Mouse (Mus musculus): Measurements from ENCODE around the gene Ctrl. TPM values are rescaled to one million over a fixed set of nuclear protein-coding genes. Genes with fewer than 3 reads are reported as not detected.

The Ctrl gene
- polyA plus RNA-seq, 1 experiment from 2014 or later, result 0.89 TPM

DNA sequence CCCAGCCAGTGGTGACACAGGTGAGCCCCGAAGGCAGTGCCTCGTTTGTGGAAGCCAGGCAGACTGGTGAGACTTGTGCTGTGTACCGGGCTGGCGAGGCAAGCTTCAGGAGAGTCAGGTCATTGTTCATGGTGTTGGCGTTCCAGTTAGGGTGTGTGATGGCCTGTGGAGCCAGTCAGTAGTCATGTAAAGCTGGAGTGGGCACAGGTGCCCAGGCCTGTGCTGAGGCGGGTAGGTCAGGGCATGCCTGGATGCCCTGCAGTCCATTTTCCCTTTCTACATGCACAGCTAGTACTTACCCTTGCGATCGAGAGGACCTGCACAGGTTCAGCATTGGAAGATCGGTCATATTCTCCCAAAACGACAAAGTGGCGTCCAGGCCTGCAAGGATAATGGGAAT is 1.1 kb downstream of the Ctrl start:
- no peaks in the 10 kb centered on the region for H3K36me3 ChIP-seq (ENCODE audit: control insufficient read depth, insufficient read depth)
- WGBS, result 89% methylated on average over 11 of the region's 11 CpGs
- H3K9me3 ChIP-seq (replicated peaks; ENCODE audit: control insufficient read depth, low read length), result no peaks in the 10 kb centered on the region
- no peak overlapping the region for H3K9ac ChIP-seq (ENCODE audit: low read length)
- no peak overlapping the region for H3K4me2 ChIP-seq (ENCODE audit: low read depth, low read length)
- H3K27me3 ChIP-seq (ENCODE audit: control insufficient read depth, insufficient read depth, low read length), result no peaks in the 10 kb centered on the region
- no peak overlapping the region for H3K27ac ChIP-seq (ENCODE audit: low read length)
- H3K4me1 ChIP-seq (ENCODE audit: control insufficient read depth, insufficient read depth, low read length), result peaks cover 12% of the 10 kb centered on the region
- ATAC-seq (replicated peaks; ENCODE audit: extremely low read depth, insufficient read depth, low FRiP score), result no peak
- H3K4me3 ChIP-seq (ENCODE audit: low read length), result no peak overlapping the region

DNA sequence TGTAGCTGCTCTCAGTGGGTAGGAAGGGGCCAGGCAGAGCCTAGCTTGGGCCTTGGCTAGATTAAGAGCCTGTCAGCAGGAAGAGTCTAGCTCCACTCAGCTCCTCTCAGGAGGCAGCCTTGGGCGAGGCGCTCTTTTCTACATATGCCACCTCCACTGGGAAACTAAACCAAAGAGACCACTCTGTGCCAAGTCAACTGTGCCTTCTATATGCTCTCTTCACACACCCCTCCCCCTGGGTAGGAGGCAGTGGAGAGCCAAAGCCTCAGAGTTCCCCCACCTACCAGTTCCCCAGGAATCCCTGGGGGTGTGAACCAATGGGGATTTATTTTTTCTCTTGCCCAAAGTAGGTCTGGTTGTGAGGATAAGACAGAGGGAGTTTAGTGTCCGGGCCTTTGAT is 2.4 kb downstream of the Ctrl start:
- H3K9me3 ChIP-seq (replicated peaks; ENCODE audit: control insufficient read depth, low read length), result no peaks in the 10 kb centered on the region
- no peak overlapping the region for H3K27ac ChIP-seq (ENCODE audit: low read length)
- H3K27me3 ChIP-seq (ENCODE audit: control insufficient read depth, insufficient read depth, low read length), result no peaks in the 10 kb centered on the region
- no peak overlapping the region for H3K4me3 ChIP-seq (ENCODE audit: low read length)
- no peak for ATAC-seq (replicated peaks; ENCODE audit: extremely low read depth, insufficient read depth, low FRiP score)
- H3K36me3 ChIP-seq (ENCODE audit: control insufficient read depth, insufficient read depth), result no peaks in the 10 kb centered on the region
- H3K4me1 ChIP-seq (ENCODE audit: control insufficient read depth, insufficient read depth, low read length), result peaks cover 8% of the 10 kb centered on the region
- H3K4me2 ChIP-seq (ENCODE audit: low read depth, low read length), result no peak overlapping the region
- WGBS, result 85% methylated on average over 3 of the region's 3 CpGs
- no peak overlapping the region for H3K9ac ChIP-seq (ENCODE audit: low read length)

DNA sequence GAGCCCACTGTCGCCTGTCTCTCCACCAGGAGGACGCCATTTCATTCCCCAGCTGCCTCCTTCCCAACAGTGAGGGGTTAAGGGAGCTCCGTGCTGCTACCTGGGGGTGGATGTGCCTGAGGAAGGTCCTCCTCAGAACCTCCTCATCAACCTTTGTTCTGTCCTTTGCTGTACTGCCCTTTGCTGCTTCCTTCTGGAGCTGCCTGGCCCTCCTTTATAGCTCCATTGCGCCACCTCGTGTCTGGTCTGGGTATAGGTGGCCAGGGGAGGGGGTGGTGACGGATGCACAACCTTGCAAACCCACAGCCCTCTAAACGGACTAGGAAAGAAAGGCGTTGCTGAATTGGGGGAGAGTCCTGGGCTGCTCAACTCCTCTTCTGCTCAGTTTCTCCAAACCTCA is 3.1 kb downstream of the Ctrl start:
- 0 out of 2 replicates have a peak, but pooled peaks have one; percentile 29 for ATAC-seq (replicated peaks; ENCODE audit: extremely low read depth, insufficient read depth, low FRiP score)
- WGBS, result 21% methylated on average over 8 of the region's 8 CpGs
- H3K36me3 ChIP-seq (ENCODE audit: control insufficient read depth, insufficient read depth), result no peaks in the 10 kb centered on the region
- no peak overlapping the region for H3K27ac ChIP-seq (ENCODE audit: low read length)
- H3K9ac ChIP-seq (ENCODE audit: low read length), result no peak overlapping the region
- H3K9me3 ChIP-seq (replicated peaks; ENCODE audit: control insufficient read depth, low read length), result no peaks in the 10 kb centered on the region
- peaks cover under 1% of the 10 kb centered on the region; the same call in 1 of the 2 replicates for H3K4me1 ChIP-seq (ENCODE audit: control insufficient read depth, insufficient read depth, low read length)
- H3K4me3 ChIP-seq (ENCODE audit: low read length), result no peak overlapping the region
- no peaks in the 10 kb centered on the region for H3K27me3 ChIP-seq (ENCODE audit: control insufficient read depth, insufficient read depth, low read length)
- H3K4me2 ChIP-seq (ENCODE audit: low read depth, low read length), result no peak overlapping the region

DNA sequence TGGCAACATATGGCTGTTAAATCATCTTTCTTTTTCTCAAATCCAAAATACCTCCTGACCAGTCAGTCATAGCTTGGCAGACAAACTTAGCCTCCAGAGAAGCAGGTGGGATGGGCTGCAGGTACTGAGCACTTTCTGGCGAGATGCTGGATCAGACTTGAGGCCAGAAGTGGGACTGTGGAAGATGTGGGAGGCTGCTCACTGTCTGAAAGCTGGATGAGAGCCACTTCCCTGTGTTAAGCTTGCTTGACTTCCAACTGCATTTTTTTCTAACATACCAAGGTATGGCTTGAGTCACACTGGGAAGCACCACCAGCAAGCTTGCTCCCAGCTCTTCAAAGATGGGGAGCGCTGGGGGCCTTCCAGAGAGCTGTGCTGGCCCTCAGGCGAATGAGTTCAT is 8.5 kb downstream of the Ctrl start:
- no peaks in the 10 kb centered on the region for H3K27me3 ChIP-seq (ENCODE audit: control insufficient read depth, insufficient read depth, low read length)
- H3K4me3 ChIP-seq (ENCODE audit: low read length), result no peak overlapping the region
- H3K4me2 ChIP-seq (ENCODE audit: low read depth, low read length), result no peak overlapping the region
- H3K9me3 ChIP-seq (replicated peaks; ENCODE audit: control insufficient read depth, low read length), result no peaks in the 10 kb centered on the region
- H3K36me3 ChIP-seq (ENCODE audit: control insufficient read depth, insufficient read depth), result no peaks in the 10 kb centered on the region
- H3K9ac ChIP-seq (ENCODE audit: low read length), result no peak overlapping the region
- H3K27ac ChIP-seq (ENCODE audit: low read length), result no peak overlapping the region
- no peak for ATAC-seq (replicated peaks; ENCODE audit: extremely low read depth, insufficient read depth, low FRiP score)
- 61% methylated on average over 3 of the region's 3 CpGs for WGBS
- H3K4me1 ChIP-seq (ENCODE audit: control insufficient read depth, insufficient read depth, low read length), result no peaks in the 10 kb centered on the region

DNA sequence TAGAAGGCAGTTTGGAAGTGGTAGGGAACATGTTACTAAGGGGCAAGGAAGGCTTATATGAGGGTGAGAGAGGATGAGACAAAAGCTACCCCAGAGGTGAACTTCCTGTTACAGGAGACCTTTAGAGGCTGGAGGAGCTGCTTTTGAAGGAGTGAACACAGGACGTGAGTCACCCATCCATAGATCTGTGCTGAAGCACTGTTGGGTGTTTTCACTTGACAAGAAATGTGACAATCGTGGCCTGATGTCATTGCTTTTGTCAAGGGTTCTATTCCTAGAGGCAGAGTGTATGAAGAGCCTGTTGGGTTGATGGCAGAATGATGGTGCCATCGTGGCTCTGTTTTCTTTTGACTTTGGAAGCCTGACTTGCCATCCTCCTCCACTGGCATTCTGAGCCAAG is 14.3 kb downstream of the Ctrl start:
- no peaks in the 10 kb centered on the region for H3K4me1 ChIP-seq (ENCODE audit: control insufficient read depth, insufficient read depth, low read length)
- H3K4me3 ChIP-seq (ENCODE audit: low read length), result no peak overlapping the region
- H3K36me3 ChIP-seq (ENCODE audit: control insufficient read depth, insufficient read depth), result peaks cover 7% of the 10 kb centered on the region
- H3K27ac ChIP-seq (ENCODE audit: low read length), result no peak overlapping the region
- 71% methylated on average over 3 of the region's 3 CpGs for WGBS
- no peak overlapping the region for H3K4me2 ChIP-seq (ENCODE audit: low read depth, low read length)
- no peaks in the 10 kb centered on the region for H3K9me3 ChIP-seq (replicated peaks; ENCODE audit: control insufficient read depth, low read length)
- H3K27me3 ChIP-seq (ENCODE audit: control insufficient read depth, insufficient read depth, low read length), result no peaks in the 10 kb centered on the region
- no peak overlapping the region for H3K9ac ChIP-seq (ENCODE audit: low read length)
- no peak for ATAC-seq (replicated peaks; ENCODE audit: extremely low read depth, insufficient read depth, low FRiP score)

DNA sequence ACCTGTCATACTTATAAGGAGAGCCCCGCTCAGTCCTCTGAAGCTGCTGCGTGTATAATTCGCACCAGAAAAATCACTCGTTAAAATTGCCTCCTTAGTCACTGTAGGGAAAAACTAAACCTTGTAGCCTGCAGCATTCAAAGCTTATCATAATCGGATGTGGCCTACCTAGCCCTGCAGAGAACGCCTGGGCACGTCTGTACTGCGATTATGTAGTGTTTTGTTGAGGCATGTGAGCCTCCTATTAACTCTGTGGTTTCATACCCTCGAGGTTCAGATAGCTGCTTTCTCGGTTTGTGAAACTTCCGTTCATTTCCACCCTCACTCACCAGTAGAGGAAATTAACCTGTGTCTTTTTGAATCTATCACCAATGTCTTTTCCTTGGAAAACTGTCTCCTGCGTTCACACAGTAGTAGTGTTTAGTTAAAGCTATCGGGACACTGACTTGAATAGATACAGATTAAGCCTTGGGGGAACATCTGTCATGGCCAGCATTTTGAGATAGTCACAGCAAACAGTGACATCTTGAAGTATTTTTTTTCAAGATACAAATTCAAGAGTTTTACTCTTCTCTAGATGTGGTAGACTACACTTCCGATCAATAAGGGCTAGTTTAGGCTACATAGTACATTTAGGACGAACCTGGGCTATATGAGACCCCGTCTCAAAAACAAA is 32.6 kb downstream of the Ctrl start:
- Histone ChIP-seq H3K27ac (ENCODE audit: low read length) (peak overlapping the region; percentile 89), H3K9ac (ENCODE audit: low read length) (peak overlapping the region; percentile 99), H3K4me2 (ENCODE audit: low read depth, low read length) (peak overlapping the region; percentile 84), H3K36me3 (ENCODE audit: control insufficient read depth, insufficient read depth) (no peaks in the 10 kb centered on the region), H3K9me3 (replicated peaks; ENCODE audit: control insufficient read depth, low read length) (no peaks in the 10 kb centered on the region), H3K27me3 (ENCODE audit: control insufficient read depth, insufficient read depth, low read length) (no peaks in the 10 kb centered on the region), H3K4me3 (ENCODE audit: low read length) (peak overlapping the region; percentile 92), H3K4me1 (ENCODE audit: control insufficient read depth, insufficient read depth, low read length) (peaks cover 9% of the 10 kb centered on the region)
- WGBS, result 28% methylated on average over 16 of the region's 16 CpGs
- ATAC-seq (replicated peaks; ENCODE audit: extremely low read depth, insufficient read depth, low FRiP score), result no peak

DNA sequence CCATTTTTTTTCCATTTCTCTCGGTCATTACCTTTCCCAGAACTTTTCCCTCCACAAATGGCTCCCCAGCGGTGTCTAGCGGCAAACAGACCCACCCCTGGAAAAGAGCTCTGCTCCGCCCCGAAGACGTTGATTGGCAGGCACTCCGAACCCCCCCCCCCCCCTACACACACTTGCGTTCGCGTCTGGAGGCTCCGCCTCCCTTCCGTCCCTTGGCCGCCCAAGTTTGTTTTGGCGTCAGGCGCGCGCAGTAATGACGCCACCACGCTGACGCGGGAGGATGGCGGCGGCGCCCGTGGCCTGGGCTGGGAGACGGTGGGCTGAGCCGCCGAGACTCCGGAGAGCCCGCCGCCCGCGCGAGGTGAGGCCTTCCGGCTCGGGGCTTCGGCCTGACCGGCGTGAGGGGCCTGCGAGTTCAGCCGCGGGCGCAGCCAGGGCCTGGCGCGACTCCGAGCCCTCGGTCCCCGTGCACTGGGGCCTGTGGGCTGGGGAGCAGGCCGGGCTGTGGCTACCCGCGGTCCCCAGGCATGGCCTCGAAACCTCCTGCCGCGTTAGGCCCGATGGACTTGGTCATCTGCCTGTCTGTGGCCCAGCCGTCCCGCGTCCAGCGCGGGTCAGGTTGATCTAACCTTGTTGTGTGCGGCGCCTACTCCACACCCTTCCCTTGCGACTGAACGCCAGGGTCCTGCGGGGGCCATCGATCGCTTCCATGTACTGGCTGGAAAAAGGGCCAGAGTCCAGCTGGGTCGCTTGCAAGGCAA is 33.3 kb downstream of the Ctrl start, which contains the start of gene Pskh1:
Gene Pskh1 (plus strand): TSS at position 262 of the 761 bp plus-strand sequence.
- peak within 1 kb of the TSS; percentile 92 for H3K4me3 ChIP-seq (ENCODE audit: low read length)
- no peaks in the 10 kb centered on the region for H3K36me3 ChIP-seq (ENCODE audit: control insufficient read depth, insufficient read depth)
- H3K4me1 ChIP-seq (ENCODE audit: control insufficient read depth, insufficient read depth, low read length), result peaks cover 9% of the 10 kb centered on the region
- no peaks in the 10 kb centered on the region for H3K9me3 ChIP-seq (replicated peaks; ENCODE audit: control insufficient read depth, low read length)
- H3K27me3 ChIP-seq (ENCODE audit: control insufficient read depth, insufficient read depth, low read length), result no peaks in the 10 kb centered on the region
- peak; percentile 96 for ATAC-seq (replicated peaks; ENCODE audit: extremely low read depth, insufficient read depth, low FRiP score)
- H3K27ac ChIP-seq (ENCODE audit: low read length), result peak within 1 kb of the TSS; percentile 89
- H3K9ac ChIP-seq (ENCODE audit: low read length), result peak within 1 kb of the TSS; percentile 99
- peak within 1 kb of the TSS; percentile 84 for H3K4me2 ChIP-seq (ENCODE audit: low read depth, low read length)
- WGBS, result under 1% methylated on average over 59 of the region's 68 CpGs

DNA sequence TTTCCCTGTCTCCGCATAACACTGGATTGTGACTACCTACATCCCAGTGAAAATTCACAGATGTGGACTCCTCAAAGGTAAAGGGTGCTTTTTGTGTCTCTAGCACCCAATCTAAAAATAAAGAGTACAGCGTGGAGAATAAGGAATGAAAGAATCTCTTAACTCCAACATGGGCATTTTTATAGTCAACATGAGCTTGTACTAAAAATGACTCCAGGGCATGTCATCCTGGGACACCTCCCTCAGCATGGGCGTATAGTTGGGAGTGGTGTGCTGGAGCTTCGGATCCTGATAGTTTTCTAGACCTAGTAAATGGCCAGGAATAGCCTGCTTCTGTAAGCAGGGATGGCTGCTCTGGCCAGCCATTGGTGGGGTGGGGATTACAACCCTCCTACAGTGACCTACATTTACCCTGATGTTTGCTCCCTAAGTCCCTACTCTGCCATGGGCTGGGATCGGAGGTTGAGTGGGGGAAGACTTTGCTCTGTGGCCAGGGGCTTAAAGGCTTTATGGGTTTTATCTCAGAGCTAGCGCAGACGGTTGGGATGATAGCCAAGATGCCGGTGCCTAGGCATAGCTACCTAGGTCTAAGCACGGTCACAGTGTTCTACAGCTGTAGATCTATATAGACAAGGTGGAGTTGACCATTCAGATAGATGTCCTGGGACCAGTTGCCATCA is 35.7 kb downstream of the Ctrl start:
- Histone ChIP-seq H3K4me2 (ENCODE audit: low read depth, low read length) (no peak overlapping the region), H3K4me1 (ENCODE audit: control insufficient read depth, insufficient read depth, low read length) (peaks cover 11% of the 10 kb centered on the region), H3K9ac (ENCODE audit: low read length) (no peak overlapping the region), H3K27ac (ENCODE audit: low read length) (no peak overlapping the region), H3K9me3 (replicated peaks; ENCODE audit: control insufficient read depth, low read length) (no peaks in the 10 kb centered on the region), H3K4me3 (ENCODE audit: low read length) (no peak overlapping the region), H3K27me3 (ENCODE audit: control insufficient read depth, insufficient read depth, low read length) (no peaks in the 10 kb centered on the region), H3K36me3 (ENCODE audit: control insufficient read depth, insufficient read depth) (no peaks in the 10 kb centered on the region)
- no peak for ATAC-seq (replicated peaks; ENCODE audit: extremely low read depth, insufficient read depth, low FRiP score)
- WGBS, result 60% methylated on average over 9 of the region's 9 CpGs

DNA sequence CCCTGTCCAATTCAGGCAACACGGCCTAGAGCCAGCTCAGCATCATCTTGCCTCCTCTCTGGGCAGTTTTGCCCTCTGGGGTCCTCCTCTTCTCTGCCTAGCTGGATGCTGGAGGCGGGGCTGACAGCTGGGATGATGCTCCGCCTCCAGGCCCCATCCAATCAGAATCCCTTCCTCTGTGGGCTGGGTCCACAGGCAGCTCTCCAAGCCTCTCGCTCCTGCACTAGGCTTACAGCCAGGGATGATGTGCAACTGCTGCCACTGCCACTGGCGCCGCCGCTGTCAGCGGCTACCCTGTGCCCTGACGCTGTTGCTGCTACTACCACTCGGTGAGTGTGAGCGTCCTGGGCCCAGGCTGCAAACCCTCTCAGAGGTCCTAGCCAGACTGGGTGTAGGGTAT is 40.3 kb downstream of the Ctrl start, which contains the start of gene Nrn1l:
Gene Nrn1l (plus strand): TSS at position 229 of the 400 bp plus-strand sequence.
- peak; percentile 86 for ATAC-seq (replicated peaks; ENCODE audit: extremely low read depth, insufficient read depth, low FRiP score)
- Histone ChIP-seq H3K27me3 (ENCODE audit: control insufficient read depth, insufficient read depth, low read length) (no peaks in the 10 kb centered on the region), H3K9ac (ENCODE audit: low read length) (no peak within 1 kb of the TSS), H3K27ac (ENCODE audit: low read length) (no peak within 1 kb of the TSS), H3K4me1 (ENCODE audit: control insufficient read depth, insufficient read depth, low read length) (0 out of 2 replicates have a peak, but pooled peaks cover 2% of the 10 kb centered on the region), H3K9me3 (replicated peaks; ENCODE audit: control insufficient read depth, low read length) (no peaks in the 10 kb centered on the region), H3K4me2 (ENCODE audit: low read depth, low read length) (no peak within 1 kb of the TSS), H3K36me3 (ENCODE audit: control insufficient read depth, insufficient read depth) (peaks cover 28% of the 10 kb centered on the region), H3K4me3 (ENCODE audit: low read length) (no peak within 1 kb of the TSS)
- WGBS, result 6% methylated on average over 11 of the region's 11 CpGs

Measured in heart, embryonic 16.5 days (tissue).